Mouse (Mus musculus) liver, adult (tissue): ENCODE measurements around the gene Fzr1.

Source experiments
- GATA4 ChIP-seq: IDR thresholded peaks from 2 replicates; pipeline ENCODE4 v1.6.1; 2014; ENCODE audit warnings: mild to moderate bottlenecking, low read length; ENCODE audit not compliant: insufficient replicate concordance

Gene Fzr1

DNA sequence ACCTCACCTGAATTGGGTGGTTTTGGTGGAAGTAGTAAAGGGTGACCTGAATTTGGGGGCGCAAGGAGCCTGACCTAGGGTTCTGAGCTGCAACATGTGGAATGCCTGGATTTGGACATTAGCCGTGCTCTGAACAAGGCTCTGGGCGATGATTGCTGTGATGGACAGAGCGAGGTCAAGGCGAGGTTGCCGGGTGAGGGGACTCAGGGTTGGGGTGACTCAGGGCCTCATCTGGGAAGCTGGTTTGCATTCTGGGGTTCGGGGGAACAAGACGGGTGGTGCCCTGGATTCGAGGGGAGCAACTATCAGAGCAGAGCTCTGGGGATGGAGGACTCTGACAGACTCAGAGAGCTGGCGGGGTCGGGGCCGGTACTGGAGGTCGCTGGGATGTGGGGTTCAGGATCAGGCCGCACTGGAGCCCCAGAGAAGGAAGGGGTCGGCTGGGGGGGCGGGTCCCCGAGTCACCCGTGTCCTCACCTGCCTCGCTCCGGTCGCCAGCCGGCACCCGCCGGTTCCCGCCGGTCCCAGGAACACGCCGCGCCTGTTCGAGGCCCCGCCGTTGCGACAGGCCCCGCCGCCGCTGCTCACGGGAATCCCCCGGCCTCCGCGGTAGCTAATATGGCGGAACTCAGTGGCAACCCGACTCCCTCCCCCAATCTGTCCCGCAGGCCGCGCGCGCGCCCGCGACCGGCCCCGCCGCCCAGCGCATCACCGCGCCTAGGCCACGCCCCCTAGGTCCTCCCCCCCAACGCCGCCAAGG lies at the start of gene Fzr1:
TSS of gene Fzr1 (minus strand) at position 724 of the 760 bp plus-strand sequence.
- 0 out of 2 replicates have a peak, but pooled peaks have one; percentile 45 for TF ChIP-seq GATA4

DNA sequence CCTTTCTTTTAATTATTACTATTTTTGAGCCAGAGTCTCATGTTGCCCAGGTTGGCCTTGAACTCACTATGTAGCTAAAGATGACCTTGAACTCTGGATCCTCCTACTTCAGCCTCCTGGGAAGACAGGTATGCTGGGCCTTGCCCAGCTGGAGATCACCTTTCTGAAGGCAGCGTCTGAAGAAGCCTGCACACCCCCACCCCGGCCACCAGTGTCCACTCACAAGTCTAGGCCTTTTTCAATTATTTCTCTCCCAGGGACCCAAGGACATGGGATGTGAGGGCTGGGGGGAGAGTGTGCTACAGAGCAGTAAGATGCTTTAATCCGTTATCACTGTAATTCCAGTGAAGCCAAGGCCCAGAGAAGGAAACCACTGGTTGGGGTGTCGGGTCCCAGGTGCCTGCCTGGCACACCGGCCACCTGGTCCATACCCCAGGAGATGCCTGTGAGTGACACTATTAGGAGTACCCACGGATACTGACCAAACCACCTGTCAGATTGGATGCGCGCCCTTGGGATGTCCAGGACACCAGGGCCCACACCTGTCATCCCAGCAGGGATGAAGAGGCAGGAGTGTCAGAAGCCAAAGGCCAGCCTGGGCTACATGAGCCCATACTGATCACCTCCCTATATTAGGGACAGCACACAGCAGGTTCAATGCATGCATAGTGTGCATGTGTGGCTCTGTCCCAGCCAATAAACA lies 49.6 kb upstream of the Fzr1 start:
- no peak for TF ChIP-seq GATA4

DNA sequence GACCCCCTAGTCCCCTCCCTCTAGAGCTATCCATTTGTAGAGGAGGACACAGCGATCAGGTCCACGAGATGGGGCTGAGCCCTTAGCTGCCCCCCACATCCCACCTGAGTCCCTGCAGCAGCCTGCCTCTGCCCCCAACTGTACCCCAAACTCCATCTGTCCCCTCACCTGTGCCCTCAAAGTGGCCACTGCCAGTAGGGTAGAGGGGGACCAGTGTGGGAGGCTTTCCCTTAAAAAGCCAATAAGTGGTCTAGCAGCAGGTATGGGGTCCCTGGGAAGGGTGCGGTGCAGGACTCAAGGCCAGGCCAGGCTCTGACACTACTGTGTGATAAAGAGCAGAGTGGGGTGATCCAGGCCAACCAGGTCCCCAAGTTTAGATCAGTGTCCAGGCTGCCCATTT lies 49.0 kb upstream of the Fzr1 start:
- no peak for TF ChIP-seq GATA4

DNA sequence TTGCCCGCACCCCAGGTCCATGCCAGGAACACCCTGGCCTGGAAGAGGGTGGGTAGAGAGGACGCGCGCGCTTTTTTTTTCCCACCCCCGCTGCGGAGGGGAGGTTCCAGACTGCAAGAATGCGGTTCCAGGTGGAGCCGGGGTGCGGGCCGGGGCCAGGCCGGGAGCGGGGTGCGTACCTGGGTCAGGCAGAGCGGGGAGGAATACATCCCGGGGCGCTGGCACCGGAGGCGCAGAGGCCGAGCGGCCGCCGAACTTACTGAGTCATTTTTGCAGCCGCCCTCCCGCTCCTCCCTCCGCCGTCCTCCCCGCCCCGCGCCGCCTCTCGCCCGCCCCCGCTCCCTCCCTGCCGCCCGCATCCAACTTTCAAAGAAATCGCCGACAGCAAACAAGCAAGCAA lies 48.6 kb upstream of the Fzr1 start:
- no peak for TF ChIP-seq GATA4

- TF ChIP-seq GATA4: no peak
Measured at GRCm38 (mm10) chr10:81426081-81426671, 47.9 kb upstream of the Fzr1 start.

- TF ChIP-seq GATA4: no peak
Measured at GRCm38 (mm10) chr10:81425236-81425850, 47.0 kb upstream of the Fzr1 start.

- TF ChIP-seq GATA4: peak; percentile 12; the same call in 1 of the 2 replicates
Measured at GRCm38 (mm10) chr10:81424246-81425051, 46.1 kb upstream of the Fzr1 start.

DNA sequence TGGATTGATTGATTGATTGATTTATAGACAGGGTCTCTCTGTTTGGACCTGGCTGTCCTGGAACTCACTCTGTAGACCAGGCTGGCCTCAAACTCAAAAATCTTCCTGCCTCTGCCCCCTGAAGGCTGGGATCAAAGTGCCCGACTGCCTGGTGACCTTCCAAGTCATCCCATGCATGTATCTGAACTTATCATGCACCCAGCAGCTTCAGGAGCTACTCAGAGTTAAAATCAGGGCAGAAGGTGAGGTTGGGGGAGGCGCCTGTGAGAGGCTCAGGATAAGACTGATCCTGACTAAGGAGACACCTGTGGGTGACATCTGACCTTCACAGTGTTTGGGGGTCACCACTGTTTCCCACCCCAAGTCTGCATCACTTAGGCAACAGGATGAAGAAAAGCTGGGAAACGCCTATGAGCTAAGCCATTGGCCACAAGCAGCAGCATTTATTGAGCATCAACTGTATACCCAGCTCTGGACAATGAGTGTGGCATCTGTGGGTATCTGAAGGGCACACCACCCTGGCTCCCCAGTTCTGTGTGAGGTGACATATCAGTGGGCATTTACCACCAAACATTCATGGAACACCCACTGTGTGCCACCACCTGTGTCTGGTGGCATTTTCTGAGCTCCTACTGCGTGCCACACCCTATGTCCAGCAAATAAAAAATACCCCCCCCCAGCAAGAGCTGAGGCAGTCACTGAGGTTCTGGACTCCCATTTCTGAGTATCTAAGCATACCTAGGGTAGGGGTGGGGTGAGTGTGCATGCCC lies 45.3 kb upstream of the Fzr1 start:
- no peak for TF ChIP-seq GATA4

- no peak for TF ChIP-seq GATA4
Measured at GRCm38 (mm10) chr10:81422661-81423217, 44.4 kb upstream of the Fzr1 start.

DNA sequence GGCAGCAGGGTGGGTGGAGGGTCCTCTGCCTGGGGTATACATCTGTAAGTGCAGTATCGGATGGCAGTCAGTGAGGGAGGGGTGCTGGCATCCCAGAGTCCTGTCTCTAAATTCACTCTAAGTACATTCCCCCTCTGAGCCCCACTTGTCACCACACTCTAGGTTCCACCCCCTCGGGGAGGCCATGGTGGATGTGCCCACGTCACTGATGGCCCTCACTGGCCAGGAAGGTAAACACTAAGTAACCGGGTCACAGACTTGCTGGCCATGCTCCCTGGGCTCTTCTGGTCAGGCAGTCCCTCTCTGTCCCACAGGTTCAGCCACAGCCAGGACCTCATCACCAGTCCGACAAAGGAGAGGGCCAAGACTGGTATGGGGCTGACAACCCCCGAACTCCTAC lies 43.9 kb upstream of the Fzr1 start:
- no peak for TF ChIP-seq GATA4

DNA sequence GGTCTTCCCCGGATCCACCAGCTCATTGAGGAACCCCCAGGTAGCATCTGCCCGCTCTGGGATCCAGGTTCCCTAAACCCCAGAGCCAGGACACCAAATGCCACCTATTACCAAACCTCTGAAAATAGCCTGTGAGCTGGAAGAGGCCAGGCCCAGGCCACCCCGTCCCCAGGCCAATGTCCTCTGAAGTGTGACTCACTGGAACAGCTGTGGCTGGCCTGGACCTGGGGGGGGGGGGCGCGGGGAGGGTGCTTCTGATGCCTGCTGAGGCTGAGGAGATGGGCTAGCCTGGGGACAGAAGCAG lies 43.4 kb upstream of the Fzr1 start:
- no peak for TF ChIP-seq GATA4

- TF ChIP-seq GATA4: no peak
Measured at GRCm38 (mm10) chr10:81421041-81421796, 42.9 kb upstream of the Fzr1 start.

DNA sequence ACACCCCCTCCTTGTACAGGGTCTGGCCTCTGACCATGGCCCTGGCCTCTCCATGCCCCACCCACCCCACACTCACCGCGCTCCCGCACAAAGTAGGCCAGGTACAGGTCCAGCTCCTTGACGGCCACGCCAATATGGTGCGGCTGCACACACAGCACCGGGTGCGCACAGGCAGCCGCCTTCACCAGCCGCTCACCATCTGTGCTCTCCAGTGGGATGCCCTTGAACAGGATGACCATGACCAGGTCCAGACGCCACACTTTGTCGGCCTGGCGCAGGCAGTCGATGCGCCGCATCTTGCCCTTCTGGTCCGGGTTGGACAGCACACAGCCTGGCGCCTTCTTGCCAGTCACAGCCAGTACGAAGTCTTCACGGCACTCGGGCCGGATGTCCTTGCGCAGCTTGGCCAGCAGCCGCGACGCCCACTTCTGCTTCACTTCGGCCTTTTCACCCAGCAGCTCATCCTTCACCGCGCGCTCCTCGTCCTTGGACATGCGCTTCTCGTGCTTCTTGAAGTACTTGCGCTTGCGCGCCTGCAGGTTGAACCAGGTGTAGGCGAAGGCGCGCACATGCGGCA lies 42.0 kb upstream of the Fzr1 start:
- no peak for TF ChIP-seq GATA4
